Mouse (Mus musculus): ENCODE measurements around the gene Heca. TPM values are rescaled to one million over a fixed set of nuclear protein-coding genes. Genes with fewer than 3 reads are reported as not detected.
"Not testable (repeated sequence)": the region's sequence is repeated elsewhere in the genome, so short reads cannot be mapped to it uniquely, and the experiment has no call there.

The Heca gene
- total and polyA plus RNA-seq, 3 experiments: 10.0 to 12.4 (median 11.1) TPM

DNA sequence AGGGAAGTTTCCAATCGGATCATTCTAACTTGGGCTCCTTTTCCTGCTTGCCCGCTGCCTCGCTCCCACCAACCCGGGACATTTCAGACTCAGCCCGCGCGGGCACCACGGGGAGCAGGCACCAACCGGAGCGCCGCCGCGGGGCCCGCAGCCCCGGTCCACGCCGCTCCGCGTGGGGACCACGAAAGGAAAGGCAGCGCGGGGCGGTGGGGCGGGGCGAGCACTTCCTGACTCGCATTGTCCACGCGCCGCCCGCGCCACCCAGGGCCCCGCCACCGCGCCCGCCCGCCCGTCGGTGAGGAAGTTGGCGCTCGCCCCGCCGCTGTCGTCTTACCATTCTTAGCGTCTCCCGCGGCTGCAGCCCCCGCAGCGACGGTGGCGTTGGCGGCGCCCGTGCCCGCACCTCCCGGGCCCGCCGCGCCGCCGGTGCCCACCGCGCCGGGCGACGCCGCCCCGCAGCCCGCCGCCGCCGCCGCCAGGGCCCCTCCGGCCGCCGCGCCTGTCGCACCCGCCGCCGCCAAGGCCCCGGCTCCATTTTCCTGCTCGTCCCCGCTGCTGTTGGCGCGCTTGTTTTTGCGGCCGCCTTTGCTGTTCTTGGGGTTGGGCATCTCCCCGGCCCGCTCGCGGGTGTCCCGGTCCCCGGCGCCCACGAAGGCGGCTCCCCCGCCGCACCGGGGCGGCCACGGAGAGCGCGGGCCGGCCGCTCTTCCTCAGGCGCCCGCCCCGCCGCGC is 526 bp downstream of the Heca start:
- Histone ChIP-seq H3K36me3 (replicated peaks in 1 of 2; ENCODE audit: control insufficient read depth in 1 of 2, insufficient read depth in 1 of 2, low read length in 1 of 2) (peaks cover 0 to 16% of the 10 kb centered on the region in 2 experiments), H3K27me3 (replicated peaks) (no peaks in the 10 kb centered on the region), H3K9ac (ENCODE audit: insufficient read depth, low read depth) (peak overlapping the region; percentile 89), H3K79me2 (replicated peaks; ENCODE audit: control insufficient read depth, extremely low read depth, insufficient read depth, poor library complexity, severe bottlenecking) (peaks cover 10% of the 10 kb centered on the region), H3K27ac (ENCODE audit: insufficient read depth, low read depth) (no peak overlapping the region), H3K9me3 (replicated peaks; ENCODE audit: low read length) (no peaks in the 10 kb centered on the region), H3K4me2 (ENCODE audit: insufficient read depth, low read depth, poor library complexity, severe bottlenecking) (peak overlapping the region; percentile 47; the same call in 1 of the 2 replicates), H3K4me3 (replicated peaks in 1 of 3; ENCODE audit: low read depth in 2 of 3, low read length in 2 of 3, poor library complexity in 1 of 3) (peak overlapping the region; percentile 61 to 83 (median 78)), H3K4me1 (ENCODE audit: control insufficient read depth in 1 of 2, insufficient read depth in 2 of 2) (peaks cover 7 to 50% of the 10 kb centered on the region in 2 experiments; a peak in 3 of 4 replicates)
- dilution Hi-C loops (cut with MboI; ENCODE audit: extremely low pct_ligation_motif_present, extremely low pct_unique_long_range_greater_than_20kb, low sequenced_read_pairs): no loop called here
- in situ Hi-C loops (cut with MboI; ENCODE audit: low pct_ligation_motif_present, low pct_unique_long_range_greater_than_20kb, low sequenced_read_pairs): no loop called here
- TF ChIP-seq MXI1 (IDR thresholded peaks at IDR 0.05; ENCODE audit: low read depth, low read length) (peak; percentile 38), SIN3A (IDR thresholded peaks at IDR 0.05; ENCODE audit: low read length) (peak; percentile 8; the same call in 1 of the 2 replicates), USF2 (conservative IDR thresholded peaks at IDR 0.05; ENCODE audit: low read depth, low read length) (no peak), ELF1 (IDR thresholded peaks at IDR 0.05; ENCODE audit: low read depth, low read length) (peak; percentile 49; the same call in 1 of the 2 replicates)
- no peak for DNase-seq (ENCODE audit: extremely low read depth)

DNA sequence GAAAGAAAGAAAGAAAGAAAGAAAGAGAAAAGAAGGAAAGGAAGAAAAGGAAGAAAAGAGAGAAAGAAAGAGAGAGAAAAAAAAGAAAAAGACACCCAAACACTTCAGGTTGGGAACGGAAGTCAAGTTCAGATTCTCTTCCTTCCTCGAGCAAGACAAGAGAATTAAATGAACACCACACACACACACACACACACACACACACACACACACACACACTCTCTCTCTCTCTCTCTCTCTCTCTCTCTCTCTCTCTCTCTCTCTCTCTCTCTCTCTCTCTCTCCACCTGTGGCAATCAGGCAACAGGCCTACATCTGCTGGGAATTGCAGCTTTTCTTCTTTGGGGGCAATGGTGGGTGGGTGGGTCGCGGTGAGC is 1.1 kb downstream of the Heca start:
- Histone ChIP-seq H3K36me3 (replicated peaks in 1 of 2; ENCODE audit: control insufficient read depth in 1 of 2, insufficient read depth in 1 of 2, low read length in 1 of 2) (peaks cover 0 to 17% of the 10 kb centered on the region in 2 experiments), H3K4me3 (replicated peaks in 1 of 3; ENCODE audit: low read depth in 2 of 3, low read length in 2 of 3, poor library complexity in 1 of 3) (peak overlapping the region; percentile 61 to 83 (median 78)), H3K4me1 (ENCODE audit: control insufficient read depth in 1 of 2, insufficient read depth in 2 of 2) (peaks cover 7 to 49% of the 10 kb centered on the region in 2 experiments; a peak in 3 of 4 replicates), H3K79me2 (replicated peaks; ENCODE audit: control insufficient read depth, extremely low read depth, insufficient read depth, poor library complexity, severe bottlenecking) (peaks cover 10% of the 10 kb centered on the region), H3K9ac (ENCODE audit: insufficient read depth, low read depth) (peak overlapping the region; percentile 89), H3K4me2 (ENCODE audit: insufficient read depth, low read depth, poor library complexity, severe bottlenecking) (peak overlapping the region; percentile 47; the same call in 1 of the 2 replicates)
- H3K27me3 ChIP-seq (replicated peaks); in situ Hi-C loops (cut with MboI; ENCODE audit: low pct_ligation_motif_present, low pct_unique_long_range_greater_than_20kb, low sequenced_read_pairs); H3K9me3 ChIP-seq (replicated peaks; ENCODE audit: low read length); dilution Hi-C loops (cut with MboI; ENCODE audit: extremely low pct_ligation_motif_present, extremely low pct_unique_long_range_greater_than_20kb, low sequenced_read_pairs); H3K27ac ChIP-seq (ENCODE audit: insufficient read depth, low read depth); DNase-seq (ENCODE audit: extremely low read depth): not testable (repeated sequence)
- TF ChIP-seq ZNF384 (IDR thresholded peaks at IDR 0.05; ENCODE audit: low read depth, low read length): 0 out of 2 replicates have a peak, but pooled peaks have one; percentile 29
- peak; percentile 60; the same call in 1 of the 2 replicates for TF ChIP-seq SIN3A (IDR thresholded peaks at IDR 0.05; ENCODE audit: low read length)

DNA sequence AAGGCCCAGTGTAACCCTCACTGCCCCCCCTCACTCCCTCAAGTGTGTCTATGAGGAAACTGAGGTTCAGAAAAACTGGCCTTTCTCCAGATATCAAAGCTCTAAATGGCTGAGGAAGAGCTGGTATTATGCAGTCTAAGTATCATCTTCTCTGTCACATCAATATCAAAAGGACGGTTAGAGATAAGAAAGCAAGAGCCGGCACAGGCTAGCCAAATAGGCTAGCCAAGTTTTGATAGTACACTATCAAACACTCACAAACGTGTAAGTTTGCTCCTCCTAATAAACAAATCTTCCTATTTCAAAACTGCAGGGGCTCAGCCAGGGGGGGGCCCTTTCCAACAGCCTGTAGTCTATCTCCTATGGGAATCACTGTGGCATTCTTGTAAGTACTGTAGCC is 1.8 kb downstream of the Heca start:
- no peak overlapping the region for H3K27ac ChIP-seq (ENCODE audit: insufficient read depth, low read depth)
- H3K4me2 ChIP-seq (ENCODE audit: insufficient read depth, low read depth, poor library complexity, severe bottlenecking): peak overlapping the region; percentile 96
- H3K79me2 ChIP-seq (replicated peaks; ENCODE audit: control insufficient read depth, extremely low read depth, insufficient read depth, poor library complexity, severe bottlenecking): peaks cover 10% of the 10 kb centered on the region
- DNase-seq (ENCODE audit: extremely low read depth): no peak
- H3K4me3 ChIP-seq (replicated peaks in 1 of 3; ENCODE audit: low read depth in 2 of 3, low read length in 2 of 3, poor library complexity in 1 of 3): peak overlapping the region in 2 of 3 experiments; percentile 61 to 78
- no peaks in the 10 kb centered on the region for H3K9me3 ChIP-seq (replicated peaks; ENCODE audit: low read length)
- peak overlapping the region; percentile 89 for H3K9ac ChIP-seq (ENCODE audit: insufficient read depth, low read depth)
- no peak for TF ChIP-seq PAX5 (IDR thresholded peaks at IDR 0.05; ENCODE audit: low read length)
- in situ Hi-C loops (cut with MboI; ENCODE audit: low pct_ligation_motif_present, low pct_unique_long_range_greater_than_20kb, low sequenced_read_pairs) (no loop called here), dilution Hi-C loops (cut with MboI; ENCODE audit: extremely low pct_ligation_motif_present, extremely low pct_unique_long_range_greater_than_20kb, low sequenced_read_pairs) (no loop called here)
- H3K4me1 ChIP-seq (ENCODE audit: control insufficient read depth in 1 of 2, insufficient read depth in 2 of 2): peaks cover 4 to 42% of the 10 kb centered on the region in 2 experiments; a peak in 3 of 4 replicates
- H3K36me3 ChIP-seq (replicated peaks in 1 of 2; ENCODE audit: control insufficient read depth in 1 of 2, insufficient read depth in 1 of 2, low read length in 1 of 2): peaks cover 0 to 20% of the 10 kb centered on the region in 2 experiments
- no peaks in the 10 kb centered on the region for H3K27me3 ChIP-seq (replicated peaks)
